ENCODE assay signal across 24 mouse cellular contexts in the genomic region with DNA sequence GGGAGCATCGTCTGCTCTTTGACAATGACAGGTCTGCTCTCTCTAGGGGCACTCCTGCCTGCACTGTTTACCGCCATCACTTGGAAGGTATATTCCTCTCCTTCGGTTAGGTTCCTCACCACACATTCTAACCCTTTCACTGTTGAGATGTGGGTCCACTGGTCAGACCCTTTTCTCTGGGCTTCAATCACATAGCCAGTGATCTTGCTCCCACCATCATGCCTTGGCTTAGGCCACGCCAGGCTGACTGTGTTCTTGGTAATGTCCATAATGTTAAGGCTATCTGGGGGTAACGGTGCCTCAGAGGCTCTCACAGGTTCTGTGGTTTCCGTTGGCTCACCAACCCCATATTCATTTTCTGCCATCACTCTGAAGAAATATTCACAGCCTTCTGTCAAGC.
DNase-seq lines count a peak whose midpoint lies in the region; ATAC-seq and TF ChIP-seq lines count a peak whose summit lies in the region.
"Had no signal": no experiment of that assay in that cellular context is flagged by ENCODE, and none has a peak within 500 bp of the region (broad histone marks: within the 10 kb centered on the region; RNA-seq: fewer than 3 reads in every experiment).

No protein-coding gene starts in this region.

- no peak for TF ChIP-seq CTCF in gastrocnemius, adult 2 months (IDR thresholded peaks at IDR 0.05)

- peaks cover 98% of the 10 kb centered on the region for H3K36me3 ChIP-seq in heart, embryonic 14.5 days (ENCODE audit: control insufficient read depth, insufficient read depth, low read length)
- H3K36me3 ChIP-seq: embryonic facial prominence, embryonic 10.5 days; embryonic facial prominence, embryonic 12.5 days; forebrain, embryonic 15.5 days; G1E had no signal

- no peaks in the 10 kb centered on the region for H3K27me3 ChIP-seq in heart, embryonic 14.5 days (ENCODE audit: control insufficient read depth, insufficient read depth, low read length)
- H3K27me3 ChIP-seq: CH12.LX; embryonic facial prominence, embryonic 12.5 days; forebrain, embryonic 13.5 days; forebrain, embryonic 15.5 days had no signal

- H3K9me3 ChIP-seq in heart, embryonic 14.5 days (ENCODE audit: control insufficient read depth, low read length) = no peaks in the 10 kb centered on the region
- H3K9me3 ChIP-seq: embryonic facial prominence, embryonic 12.5 days; forebrain, embryonic 15.5 days had no signal

- no peaks in the 10 kb centered on the region for H3K4me1 ChIP-seq in heart, embryonic 14.5 days (ENCODE audit: control insufficient read depth in 2 of 2, insufficient read depth in 2 of 2, low read length in 2 of 2)
- H3K4me1 ChIP-seq: embryonic facial prominence, embryonic 10.5 days; embryonic facial prominence, embryonic 12.5 days; forebrain, embryonic 13.5 days; forebrain, embryonic 15.5 days had no signal

- H3K4me2 ChIP-seq in heart, embryonic 14.5 days (ENCODE audit: low read length) = no peak overlapping the region
- H3K4me2 ChIP-seq: embryonic facial prominence, embryonic 12.5 days; forebrain, embryonic 13.5 days; forebrain, embryonic 15.5 days had no signal

- 81% methylated on average over 6 of the region's 6 CpGs for WGBS in heart, embryonic 14.5 days

- no peak overlapping the region for H3K9ac ChIP-seq in heart, embryonic 14.5 days (ENCODE audit: low read length)
- H3K9ac ChIP-seq: embryonic facial prominence, embryonic 12.5 days; forebrain, embryonic 13.5 days; forebrain, embryonic 15.5 days had no signal

- intact Hi-C loops in gastrocnemius, adult 2 months (cut with DNase I) = no loop called here

- ATAC-seq in heart, embryonic 14.5 days (ENCODE audit: insufficient number of reproducible peaks, insufficient read depth, low FRiP score, low read depth) = 0 out of 2 replicates have a peak, but pooled peaks have one; percentile 15
- ATAC-seq: activated CD4-positive, CD25-positive, alpha-beta regulatory T cell, adult 4 months; CD4-positive, CD25-positive, alpha-beta regulatory T cell, adult 4 months; forebrain, embryonic 13.5 days; forebrain, embryonic 15.5 days; Patski had no signal

- no peak overlapping the region for H3K27ac ChIP-seq in gastrocnemius, adult 2 months
- H3K27ac ChIP-seq in heart, embryonic 14.5 days (replicated peaks in 1 of 2; ENCODE audit: control insufficient read depth in 1 of 2, insufficient read depth in 1 of 2, low read depth in 2 of 2, low read length in 2 of 2) = no peak overlapping the region
- H3K27ac ChIP-seq: embryonic facial prominence, embryonic 10.5 days; embryonic facial prominence, embryonic 12.5 days; forebrain, embryonic 13.5 days; forebrain, embryonic 15.5 days had no signal

- no peak overlapping the region for H3K4me3 ChIP-seq in gastrocnemius, adult 2 months
- H3K4me3 ChIP-seq in heart, embryonic 14.5 days (ENCODE audit: control insufficient read depth in 1 of 2, insufficient read depth in 1 of 2, low read depth in 1 of 2, low read length in 2 of 2) = no peak overlapping the region
- H3K4me3 ChIP-seq: embryonic facial prominence, embryonic 10.5 days; embryonic facial prominence, embryonic 12.5 days; forebrain, embryonic 13.5 days; forebrain, embryonic 15.5 days had no signal

- peak; percentile 35 for DNase-seq in gastrocnemius, adult 2 months
- DNase-seq in gastrocnemius, adult 18-20 months (ENCODE audit: low spot score) = no peak
- DNase-seq in heart, adult 11 months = peak; percentile 65
- no peak for DNase-seq in heart, postnatal 4 days
- DNase-seq in heart, adult 9 months (ENCODE audit: low spot score in 2 of 2) = no peak
- DNase-seq: adrenal gland, adult 8-10 months; adrenal gland, postnatal 14 days; adrenal gland, postnatal 36 days; B cell, adult 2 months; cerebellum, adult 11-12 months; cerebellum, adult 2 months; cerebellum, adult 9-10 months; cerebellum, postnatal 10 days; cerebellum, postnatal 25 days had no signal

Comparison
In these comparisons a context has a peak if more than half of its experiments do, and no peak if none do; other contexts are left out.
1. DNase-seq: peak in gastrocnemius, adult 2 months (single experiment) and heart, adult 11 months (single experiment); none in gastrocnemius, adult 18-20 months (single experiment), heart, postnatal 4 days (single experiment) and heart, adult 9 months (0 of 2).